Mouse (Mus musculus) left cerebral cortex, adult 11 months (tissue): ENCODE data around the gene Gm45021.

Source experiments
- DNase-seq: peaks from one replicate; pipeline ENCODE4 v3.0.0; 2022; ENCODE audit warnings: low spot score

Gm45021 gene

GRCm38 (mm10) chr6:48589194-48589750 is at the start of gene Gm45021:
TSS of gene Gm45021 (plus strand) at chr6:48589610.
- no peak for DNase-seq

- DNase-seq, result no peak
Observed at GRCm38 (mm10) chr6:48539860-48540259, 49.5 kb upstream of the Gm45021 start.

- no peak for DNase-seq
Observed at GRCm38 (mm10) chr6:48540721-48541120, 48.7 kb upstream of the Gm45021 start.

GRCm38 (mm10) chr6:48541560-48542450 is 47.6 kb upstream of the Gm45021 start:
- DNase-seq, result no peak

GRCm38 (mm10) chr6:48542631-48543030 is 46.8 kb upstream of the Gm45021 start:
- DNase-seq, result no peak

GRCm38 (mm10) chr6:48545251-48545650 is 44.2 kb upstream of the Gm45021 start:
- no peak for DNase-seq

- no peak for DNase-seq
Observed at GRCm38 (mm10) chr6:48546271-48546670, 43.1 kb upstream of the Gm45021 start.

GRCm38 (mm10) chr6:48546858-48547257 is 42.6 kb upstream of the Gm45021 start:
- no peak for DNase-seq

- no peak for DNase-seq
Observed at GRCm38 (mm10) chr6:48548314-48548713, 41.1 kb upstream of the Gm45021 start.

- DNase-seq, result no peak
Observed at GRCm38 (mm10) chr6:48552918-48553317, 36.5 kb upstream of the Gm45021 start.

GRCm38 (mm10) chr6:48553819-48554218 is 35.6 kb upstream of the Gm45021 start:
- no peak for DNase-seq

- peak; percentile 95 for DNase-seq
Observed at GRCm38 (mm10) chr6:48554280-48555103, 34.9 kb upstream of the Gm45021 start, which contains the start of gene Lrrc61. TSS of gene Lrrc61 (plus strand) at chr6:48554796.

- peak; percentile 71 for DNase-seq
Observed at GRCm38 (mm10) chr6:48555104-48555890, 34.1 kb upstream of the Gm45021 start.

GRCm38 (mm10) chr6:48555956-48556355 is 33.5 kb upstream of the Gm45021 start:
- DNase-seq, result no peak

GRCm38 (mm10) chr6:48565693-48566310 is 23.6 kb upstream of the Gm45021 start:
- DNase-seq, result no peak

- DNase-seq, result no peak
Observed at GRCm38 (mm10) chr6:48566312-48566711, 23.1 kb upstream of the Gm45021 start.

- DNase-seq, result no peak
Observed at GRCm38 (mm10) chr6:48568036-48568984, 21.1 kb upstream of the Gm45021 start.

GRCm38 (mm10) chr6:48569065-48569807 is 20.2 kb upstream of the Gm45021 start:
- DNase-seq, result no peak

- DNase-seq, result no peak
Observed at GRCm38 (mm10) chr6:48572014-48572413, 17.4 kb upstream of the Gm45021 start.
